Mouse (Mus musculus) lung, postnatal 0 days (tissue): Measurements from ENCODE around the gene Dnm3. TPM values are rescaled to one million over a fixed set of nuclear protein-coding genes. Genes with fewer than 3 reads are reported as not detected.

Source experiments
- ATAC-seq: fragments of 200-750 bp; cut with Nextera tagmentation; 2 replicates; pipeline ENCODE4 v1.8.0; 2017; ENCODE audit warnings: moderate library complexity
- DNase-seq: peaks from one replicate; pipeline ENCODE4 v3.0.0-alpha.2; 2016; ENCODE audit warnings: low spot score
- H3K27ac ChIP-seq: fragments of 300-500 bp; sonication (generic); 2 replicates; pipeline ENCODE4 v1.5.1; 2014; ENCODE audit warnings: antibody characterized with exemption, mild to moderate bottlenecking, low read length, mixed read lengths
- H3K27me3 ChIP-seq: fragments of 300-500 bp; sonication (generic); replicated peaks from 2 replicates; pipeline ENCODE4 v1.6.1; 2014; ENCODE audit warnings: low read length, mixed read lengths; ENCODE audit not compliant: insufficient read depth
- H3K36me3 ChIP-seq: fragments of 300-500 bp; sonication (generic); 2 replicates; pipeline ENCODE4 v1.6.1; 2014; ENCODE audit warnings: low read length, mixed read lengths; ENCODE audit not compliant: insufficient read depth
- H3K4me1 ChIP-seq: fragments of 300-500 bp; sonication (generic); 2 replicates; pipeline ENCODE4 v1.6.1; 2014; ENCODE audit warnings: antibody characterized with exemption, low read depth, low read length, mixed read lengths; ENCODE audit not compliant: insufficient read depth
- H3K4me2 ChIP-seq: fragments of 300-500 bp; sonication (generic); replicated peaks from 2 replicates; pipeline ENCODE4 v1.6.1; 2014; ENCODE audit warnings: low read depth, mild to moderate bottlenecking, low read length, moderate library complexity, mixed read lengths
- H3K4me3 ChIP-seq: fragments of 300-500 bp; sonication (generic); 2 replicates; pipeline ENCODE4 v1.5.1; 2014; ENCODE audit warnings: low read depth, low read length
- H3K9ac ChIP-seq: fragments of 300-500 bp; sonication (generic); replicated peaks from 2 replicates; pipeline ENCODE4 v1.6.1; 2014; ENCODE audit warnings: low read depth, mild to moderate bottlenecking
- H3K9me3 ChIP-seq: fragments of 300-500 bp; sonication (generic); 2 replicates; pipeline ENCODE4 v1.6.1; 2016; ENCODE audit warnings: low read length, mixed read lengths
- CTCF ChIP-seq: IDR thresholded peaks from 2 replicates; pipeline ENCODE4 v1.5.1; 2016; ENCODE audit warnings: antibody characterized with exemption, mild to moderate bottlenecking
- EP300 ChIP-seq: IDR thresholded peaks from 2 replicates; pipeline ENCODE4 v1.6.1; 2016; ENCODE audit warnings: antibody characterized with exemption, mild to moderate bottlenecking, control low read depth
- WGBS: fragments of 180-500 bp; shearing (Covaris S2); extraction: QIAGEN DNeasy Blood & Tissue Kit; methylation state at CpG from one replicate; pipeline ENCODE4 v1.1.7; 2014; 5-methylcytosine and 5-hydroxymethylcytosine counted together
- polyA plus RNA-seq: library from polyadenylated mRNA; unstranded; fragments of >200 nt; fragmentation: Nextera tagmentation; extraction: Ambion mirVana; gene quantifications from 2 replicates; pipeline ENCODE4 v1.2.1, GENCODE M21; 2015

Gene Dnm3
- polyA plus RNA-seq, 1 experiment from 2014 or later = 3.4 TPM

GRCm38 (mm10) chr1:162081693-162082372 is 396.0 kb downstream of the Dnm3 start:
- Histone ChIP-seq H3K27me3 (no peaks in the 10 kb centered on the region), H3K4me3 (no peak overlapping the region), H3K9ac (no peak overlapping the region), H3K36me3 (no peaks in the 10 kb centered on the region), H3K4me1 (peaks cover 4% of the 10 kb centered on the region; the same call in 1 of the 2 replicates), H3K9me3 (no peaks in the 10 kb centered on the region), H3K27ac (no peak overlapping the region), H3K4me2 (no peak overlapping the region)
- TF ChIP-seq EP300 (peak; percentile 63), CTCF (no peak)
- DNase-seq = peak; percentile 75
- ATAC-seq = peak; percentile 84
- 54% methylated on average over 8 of the region's 8 CpGs for WGBS

- no peak overlapping the region for H3K27ac ChIP-seq
- DNase-seq (no peak), ATAC-seq (no peak)
- no peak overlapping the region for H3K9ac ChIP-seq
- no peak overlapping the region for H3K4me3 ChIP-seq
- no peaks in the 10 kb centered on the region for H3K27me3 ChIP-seq
- H3K4me1 ChIP-seq = peaks cover 4% of the 10 kb centered on the region; the same call in 1 of the 2 replicates
- H3K36me3 ChIP-seq = no peaks in the 10 kb centered on the region
- no peaks in the 10 kb centered on the region for H3K9me3 ChIP-seq
- WGBS = 86% methylated on average over 7 of the region's 7 CpGs
- H3K4me2 ChIP-seq = no peak overlapping the region
- no peak for TF ChIP-seq CTCF
- TF ChIP-seq EP300 = no peak
Observed at GRCm38 (mm10) chr1:162079989-162080388, 397.8 kb downstream of the Dnm3 start.

GRCm38 (mm10) chr1:162077454-162077853 is 400.4 kb downstream of the Dnm3 start:
- no peak overlapping the region for H3K4me2 ChIP-seq
- H3K27me3 ChIP-seq = no peaks in the 10 kb centered on the region
- H3K36me3 ChIP-seq = no peaks in the 10 kb centered on the region
- no peaks in the 10 kb centered on the region; the same call in 1 of the 2 replicates for H3K4me1 ChIP-seq
- no peak for DNase-seq
- 80% methylated on average over 6 of the region's 6 CpGs for WGBS
- H3K9ac ChIP-seq = no peak overlapping the region
- TF ChIP-seq EP300 (no peak), CTCF (no peak)
- H3K9me3 ChIP-seq = no peaks in the 10 kb centered on the region
- H3K27ac ChIP-seq = peak overlapping the region; percentile 47; the same call in 1 of the 2 replicates
- peak; percentile 41 for ATAC-seq
- H3K4me3 ChIP-seq = no peak overlapping the region

GRCm38 (mm10) chr1:162076581-162077001 is 401.2 kb downstream of the Dnm3 start:
- peak; percentile 61 for ATAC-seq
- no peak for TF ChIP-seq CTCF
- no peak for TF ChIP-seq EP300

GRCm38 (mm10) chr1:162075831-162076230 is 402.0 kb downstream of the Dnm3 start:
- 74% methylated on average over 10 of the region's 10 CpGs for WGBS
- no peak for TF ChIP-seq EP300
- Histone ChIP-seq H3K4me1 (no peaks in the 10 kb centered on the region), H3K9ac (no peak overlapping the region), H3K27ac (0 out of 2 replicates have a peak overlapping the region, but pooled peaks have one; percentile 45), H3K36me3 (no peaks in the 10 kb centered on the region), H3K4me2 (no peak overlapping the region), H3K27me3 (no peaks in the 10 kb centered on the region), H3K4me3 (no peak overlapping the region), H3K9me3 (no peaks in the 10 kb centered on the region)
- ATAC-seq = no peak
- peak; percentile 6 for DNase-seq

More at GRCm38 (mm10) chr1:162076581-162077001, 401.2 kb downstream of the Dnm3 start:
- Histone ChIP-seq H3K27me3 (no peaks in the 10 kb centered on the region), H3K4me1 (no peaks in the 10 kb centered on the region), H3K27ac (peak overlapping the region; percentile 47), H3K4me3 (no peak overlapping the region), H3K9me3 (no peaks in the 10 kb centered on the region), H3K4me2 (no peak overlapping the region), H3K36me3 (no peaks in the 10 kb centered on the region), H3K9ac (no peak overlapping the region)
- DNase-seq = peak; percentile 57
- 28% methylated on average over 10 of the region's 10 CpGs for WGBS

- no peak overlapping the region for H3K4me2 ChIP-seq
- ATAC-seq (0 out of 2 replicates have a peak, but pooled peaks have one; percentile 20), DNase-seq (peak; percentile 34)
- H3K9ac ChIP-seq = no peak overlapping the region
- H3K27ac ChIP-seq = peak overlapping the region; percentile 45; the same call in 1 of the 2 replicates
- H3K9me3 ChIP-seq = no peaks in the 10 kb centered on the region
- WGBS = 52% methylated on average over 4 of the region's 4 CpGs
- no peaks in the 10 kb centered on the region for H3K36me3 ChIP-seq
- TF ChIP-seq CTCF (peak; percentile 57), EP300 (no peak)
- H3K4me3 ChIP-seq = no peak overlapping the region
- H3K27me3 ChIP-seq = no peaks in the 10 kb centered on the region
- H3K4me1 ChIP-seq = no peaks in the 10 kb centered on the region
Observed at GRCm38 (mm10) chr1:162075416-162075815, 402.4 kb downstream of the Dnm3 start.
